16 mouse cellular contexts compared by ENCODE assay signal in genomic region chr11:102779081-102779638, GRCm38 (mm10). TPM values are rescaled to one million over a fixed set of nuclear protein-coding genes. Genes with fewer than 3 reads are reported as not detected.
DNase-seq lines count a peak whose midpoint lies in the region; ATAC-seq lines count a peak whose summit lies in the region.
"Had no signal": no experiment of that assay in that cellular context is flagged by ENCODE, and none has a peak within 500 bp of the region (broad histone marks: within the 10 kb centered on the region; RNA-seq: fewer than 3 reads in every experiment).

No protein-coding gene starts in this region.

- H3K9ac ChIP-seq in hindbrain, embryonic 13.5 days = peak overlapping the region; percentile 29; the same call in 1 of the 2 replicates
- no peak overlapping the region for H3K9ac ChIP-seq in hindbrain, embryonic 14.5 days
- 0 out of 2 replicates have a peak overlapping the region, but pooled peaks have one; percentile 37 for H3K9ac ChIP-seq in midbrain, embryonic 16.5 days (ENCODE audit: low read depth, low read length)
- no peak overlapping the region for H3K9ac ChIP-seq in midbrain, embryonic 15.5 days
- H3K9ac ChIP-seq: embryonic facial prominence, embryonic 12.5 days; forebrain, embryonic 12.5 days; liver, embryonic 13.5 days; neural tube, embryonic 15.5 days had no signal

- no peaks in the 10 kb centered on the region for H3K9me3 ChIP-seq in hindbrain, embryonic 13.5 days
- no peaks in the 10 kb centered on the region for H3K9me3 ChIP-seq in hindbrain, embryonic 14.5 days (ENCODE audit: control insufficient read depth, low read length)
- H3K9me3 ChIP-seq in midbrain, embryonic 16.5 days (replicated peaks; ENCODE audit: control insufficient read depth, low read length, poor library complexity, severe bottlenecking) = no peaks in the 10 kb centered on the region
- H3K9me3 ChIP-seq in midbrain, embryonic 15.5 days = no peaks in the 10 kb centered on the region
- H3K9me3 ChIP-seq: embryonic facial prominence, embryonic 12.5 days; forebrain, embryonic 12.5 days; liver, embryonic 13.5 days; neural tube, embryonic 15.5 days had no signal

- peaks cover 21% of the 10 kb centered on the region for H3K36me3 ChIP-seq in hindbrain, embryonic 13.5 days
- H3K36me3 ChIP-seq in hindbrain, embryonic 14.5 days (replicated peaks; ENCODE audit: control insufficient read depth, insufficient read depth) = peaks cover 23% of the 10 kb centered on the region
- H3K36me3 ChIP-seq in midbrain, embryonic 16.5 days (ENCODE audit: control insufficient read depth, insufficient read depth, low read length) = peaks cover 12% of the 10 kb centered on the region
- peaks cover 12% of the 10 kb centered on the region; the same call in 1 of the 2 replicates for H3K36me3 ChIP-seq in midbrain, embryonic 15.5 days (replicated peaks)
- H3K36me3 ChIP-seq: liver, embryonic 13.5 days had no signal

- no peak for ATAC-seq in cerebellum, adult (ENCODE audit: insufficient number of reproducible peaks, low FRiP score, low TSS enrichment)
- no peak for ATAC-seq in hindbrain, embryonic 13.5 days (ENCODE audit: low FRiP score)
- no peak for ATAC-seq in hindbrain, embryonic 14.5 days (ENCODE audit: low FRiP score)
- no peak for ATAC-seq in midbrain, embryonic 16.5 days
- no peak for ATAC-seq in midbrain, embryonic 15.5 days (replicated peaks)
- ATAC-seq in inflammation-experienced regulatory T-cells, adult 6 months = no peak

- no peak overlapping the region for H3K4me2 ChIP-seq in hindbrain, embryonic 13.5 days
- no peak overlapping the region for H3K4me2 ChIP-seq in hindbrain, embryonic 14.5 days (replicated peaks)
- H3K4me2 ChIP-seq in midbrain, embryonic 16.5 days (ENCODE audit: low read length) = no peak overlapping the region
- no peak overlapping the region for H3K4me2 ChIP-seq in midbrain, embryonic 15.5 days
- H3K4me2 ChIP-seq: forebrain, embryonic 12.5 days; liver, embryonic 13.5 days; neural tube, embryonic 15.5 days had no signal

- H3K4me1 ChIP-seq in hindbrain, embryonic 13.5 days (replicated peaks) = peaks cover 40% of the 10 kb centered on the region
- peaks cover 9% of the 10 kb centered on the region; the same call in 1 of the 2 replicates for H3K4me1 ChIP-seq in hindbrain, embryonic 14.5 days (replicated peaks; ENCODE audit: control insufficient read depth, insufficient read depth, low read length)
- H3K4me1 ChIP-seq in midbrain, embryonic 16.5 days (ENCODE audit: control insufficient read depth, insufficient read depth, low read length) = peaks cover 18% of the 10 kb centered on the region
- peaks cover 25% of the 10 kb centered on the region for H3K4me1 ChIP-seq in midbrain, embryonic 15.5 days

- peak overlapping the region; percentile 0; the same call in 1 of the 2 replicates for H3K27ac ChIP-seq in hindbrain, embryonic 13.5 days
- no peak overlapping the region for H3K27ac ChIP-seq in hindbrain, embryonic 14.5 days
- H3K27ac ChIP-seq in midbrain, embryonic 16.5 days (ENCODE audit: low read length) = no peak overlapping the region
- no peak overlapping the region for H3K27ac ChIP-seq in midbrain, embryonic 15.5 days
- H3K27ac ChIP-seq: embryonic facial prominence, embryonic 12.5 days; forebrain, embryonic 12.5 days; liver, embryonic 13.5 days; neural tube, embryonic 15.5 days had no signal

- WGBS in hindbrain, embryonic 13.5 days = 87% methylated on average over 8 of the region's 8 CpGs
- WGBS in hindbrain, embryonic 14.5 days = 84% methylated on average over 8 of the region's 8 CpGs
- WGBS in midbrain, embryonic 16.5 days = 80% methylated on average over 8 of the region's 8 CpGs
- 87% methylated on average over 8 of the region's 8 CpGs for WGBS in midbrain, embryonic 15.5 days

- no peak overlapping the region for H3K4me3 ChIP-seq in hindbrain, embryonic 13.5 days
- no peak overlapping the region for H3K4me3 ChIP-seq in hindbrain, embryonic 14.5 days (replicated peaks; ENCODE audit: low read length)
- no peak overlapping the region for H3K4me3 ChIP-seq in midbrain, embryonic 16.5 days (ENCODE audit: low read depth, low read length)
- no peak overlapping the region for H3K4me3 ChIP-seq in midbrain, embryonic 15.5 days
- H3K4me3 ChIP-seq: embryonic facial prominence, embryonic 12.5 days; forebrain, embryonic 12.5 days; liver, embryonic 13.5 days; neural tube, embryonic 15.5 days had no signal

- DNase-seq in cerebellum, adult 11 months = peak; percentile 42
- no peak for DNase-seq in hindbrain, embryonic 14.5 days (ENCODE audit: low spot score)
- DNase-seq in spleen, postnatal 14 days (ENCODE audit: low spot score in 2 of 2) = no peak
- DNase-seq: adrenal gland, adult 2 months; heart, postnatal 10 days; layer of hippocampus, postnatal 36 days; liver, embryonic 13.5 days; right cerebral cortex, adult 18-20 months had no signal

- no peaks in the 10 kb centered on the region for H3K27me3 ChIP-seq in hindbrain, embryonic 13.5 days
- no peaks in the 10 kb centered on the region for H3K27me3 ChIP-seq in hindbrain, embryonic 14.5 days (ENCODE audit: control insufficient read depth, insufficient read depth, low read length)
- H3K27me3 ChIP-seq in midbrain, embryonic 16.5 days (ENCODE audit: control insufficient read depth, insufficient read depth, low read depth, low read length) = no peaks in the 10 kb centered on the region
- H3K27me3 ChIP-seq in midbrain, embryonic 15.5 days (replicated peaks) = no peaks in the 10 kb centered on the region
- H3K27me3 ChIP-seq: embryonic facial prominence, embryonic 12.5 days; neural tube, embryonic 15.5 days had no signal

RNA-seq across cellular contexts. Expression of gene Adam11, which starts 17.9 kb away (rescaled TPM):
- 27.6 and 35.7 TPM in 2 replicates for polyA plus RNA-seq in hindbrain, embryonic 13.5 days (2015; fragmentation: Nextera tagmentation; extraction: Ambion mirVana)
- 19.2 and 24.1 TPM in 2 replicates for polyA plus RNA-seq in hindbrain, embryonic 14.5 days (2014; fragmentation: Nextera tagmentation; extraction: Ambion mirVana)
- polyA plus RNA-seq in midbrain, embryonic 16.5 days (2015; fragmentation: Nextera tagmentation; extraction: Ambion mirVana) = 32.2 and 34.9 TPM in 2 replicates
- polyA plus RNA-seq in midbrain, embryonic 15.5 days (2015; fragmentation: Nextera tagmentation; extraction: Ambion mirVana) = 34.4 and 40.4 TPM in 2 replicates
- under 1 TPM in 1 of 3 experiments, not detected in 2; 0.20 TPM for polyA plus RNA-seq in inflammation-experienced regulatory T-cells, adult 6 months (2017; shearing (Covaris generic))

RNA-seq across cellular contexts. Expression of gene Gjc1, which starts 40.3 kb away (rescaled TPM):
- 43.8 and 44.8 TPM in 2 replicates for polyA plus RNA-seq in hindbrain, embryonic 13.5 days (2015; fragmentation: Nextera tagmentation; extraction: Ambion mirVana)
- polyA plus RNA-seq in hindbrain, embryonic 14.5 days (2014; fragmentation: Nextera tagmentation; extraction: Ambion mirVana) = 31.2 and 34.3 TPM in 2 replicates
- polyA plus RNA-seq in midbrain, embryonic 16.5 days (2015; fragmentation: Nextera tagmentation; extraction: Ambion mirVana) = 25.8 and 28.2 TPM in 2 replicates
- 36.9 TPM in 2 replicates for polyA plus RNA-seq in midbrain, embryonic 15.5 days (2015; fragmentation: Nextera tagmentation; extraction: Ambion mirVana)
- not detected for polyA plus RNA-seq in inflammation-experienced regulatory T-cells, adult 6 months (2017; shearing (Covaris generic))

RNA-seq across cellular contexts. Expression of gene Higd1b, which starts 56.5 kb away (rescaled TPM):
- polyA plus RNA-seq in hindbrain, embryonic 13.5 days (2015; fragmentation: Nextera tagmentation; extraction: Ambion mirVana) = 2.4 and 4.2 TPM in 2 replicates
- polyA plus RNA-seq in hindbrain, embryonic 14.5 days (2014; fragmentation: Nextera tagmentation; extraction: Ambion mirVana) = 9.4 and 9.8 TPM in 2 replicates
- 15.7 and 19.3 TPM in 2 replicates for polyA plus RNA-seq in midbrain, embryonic 16.5 days (2015; fragmentation: Nextera tagmentation; extraction: Ambion mirVana)
- 13.7 and 14.8 TPM in 2 replicates for polyA plus RNA-seq in midbrain, embryonic 15.5 days (2015; fragmentation: Nextera tagmentation; extraction: Ambion mirVana)
- not detected for polyA plus RNA-seq in inflammation-experienced regulatory T-cells, adult 6 months (2017; shearing (Covaris generic))
- polyA plus RNA-seq: embryonic facial prominence, embryonic 12.5 days; forebrain, embryonic 12.5 days; liver, embryonic 13.5 days had no signal

Comparison
In these comparisons a context has a peak if more than half of its experiments do, and no peak if none do; other contexts are left out.
1. H3K9ac ChIP-seq: peak in hindbrain, embryonic 13.5 days (single experiment) and midbrain, embryonic 16.5 days (single experiment); none in hindbrain, embryonic 14.5 days (single experiment) and midbrain, embryonic 15.5 days (single experiment).
2. RNA of gene Adam11, which starts 17.9 kb away (polyA plus RNA-seq): 34.4 to 40.4 TPM in midbrain, embryonic 15.5 days, 32.2 to 34.9 TPM in midbrain, embryonic 16.5 days, 27.6 to 35.7 TPM in hindbrain, embryonic 13.5 days and 19.2 to 24.1 TPM in hindbrain, embryonic 14.5 days; 0.20 TPM in inflammation-experienced regulatory T-cells, adult 6 months; every median in the first group is over 10 times any median in the second.
3. RNA of gene Gjc1, which starts 40.3 kb away (polyA plus RNA-seq): 43.8 to 44.8 TPM in hindbrain, embryonic 13.5 days, 36.9 TPM in midbrain, embryonic 15.5 days, 31.2 to 34.3 TPM in hindbrain, embryonic 14.5 days and 25.8 to 28.2 TPM in midbrain, embryonic 16.5 days; not detected in inflammation-experienced regulatory T-cells, adult 6 months; every median in the first group is over 10 times any median in the second.